Mouse (Mus musculus) C2C12 (cell line): ENCODE measurements around the gene Alpk1.

ENCODE experiments used
- CEBPB ChIP-seq: IDR thresholded peaks from one replicate; pipeline ENCODE4 v1.6.1; 2011; ENCODE audit warnings: low read depth, mild to moderate bottlenecking, control low read depth, moderate library complexity
- CTCF ChIP-seq: IDR thresholded peaks from one replicate; pipeline ENCODE4 v1.5.1; 2011; ENCODE audit not compliant: control insufficient read depth, insufficient read depth, insufficient read length
- MAX ChIP-seq: IDR thresholded peaks from one replicate; pipeline ENCODE4 v1.6.1; 2011; ENCODE audit warnings: mild to moderate bottlenecking, control low read depth
- MYOD1 ChIP-seq: IDR thresholded peaks from one replicate; pipeline ENCODE4 v1.6.1; 2011; ENCODE audit warnings: low read depth; ENCODE audit not compliant: control insufficient read depth, insufficient read length
- MYOG ChIP-seq: IDR thresholded peaks from one replicate; pipeline ENCODE4 v1.6.1; 2011; ENCODE audit not compliant: control insufficient read depth, insufficient read length; ENCODE audit errors: extremely low read depth
- USF1 ChIP-seq: IDR thresholded peaks from one replicate; pipeline ENCODE4 v1.6.1; 2011; ENCODE audit warnings: low read depth, mild to moderate bottlenecking, control low read depth, moderate library complexity

GRCm38 (mm10) chr3:127749266-127749665 is 31.1 kb downstream of the Alpk1 start:
- TF ChIP-seq CTCF (no peak), USF1 (no peak), MAX (no peak), MYOG (no peak), MYOD1 (no peak), CEBPB (no peak)
